9 mouse cellular contexts compared by ENCODE assay signal in the genomic region with DNA sequence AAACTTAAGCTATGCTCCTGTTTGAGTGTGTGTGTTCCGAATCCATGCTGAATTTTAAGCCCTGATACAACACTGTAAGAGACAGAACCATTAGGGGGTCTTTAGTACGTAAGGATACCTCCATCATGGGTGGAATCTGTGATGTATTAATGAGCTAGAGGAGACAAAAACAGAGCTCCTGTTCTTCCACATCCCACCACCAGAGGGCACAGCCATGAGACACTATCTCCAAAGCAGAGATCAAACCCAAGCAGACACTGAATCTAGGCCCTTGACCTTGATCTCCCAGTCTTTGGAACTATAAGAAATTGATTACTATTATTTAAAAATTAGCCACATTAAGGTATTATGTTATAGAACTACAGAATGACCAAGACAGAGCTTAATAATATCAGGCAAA.
DNase-seq lines count a peak whose midpoint lies in the region; ATAC-seq and TF ChIP-seq lines count a peak whose summit lies in the region.
"Had no signal": no experiment of that assay in that cellular context is flagged by ENCODE, and none has a peak within 500 bp of the region (broad histone marks: within the 10 kb centered on the region; RNA-seq: fewer than 3 reads in every experiment).

No protein-coding gene starts in this region.

- TF ChIP-seq EP300 in lung, postnatal 0 days (IDR thresholded peaks at IDR 0.05) = no peak

- no peak overlapping the region for H3K27ac ChIP-seq in lung, postnatal 0 days (ENCODE audit: low read length)
- no peak overlapping the region for H3K27ac ChIP-seq in embryonic facial prominence, embryonic 14.5 days (replicated peaks; ENCODE audit: low read depth, low read length)
- H3K27ac ChIP-seq: midbrain, embryonic 12.5 days had no signal

- H3K36me3 ChIP-seq in lung, postnatal 0 days (ENCODE audit: insufficient read depth, low read length) = no peaks in the 10 kb centered on the region
- H3K36me3 ChIP-seq in embryonic facial prominence, embryonic 14.5 days (ENCODE audit: control insufficient read depth, insufficient read depth, low read length) = no peaks in the 10 kb centered on the region
- H3K36me3 ChIP-seq: midbrain, embryonic 12.5 days had no signal

- CTCF ChIA-PET in Patski (lab: Charles Lee) = interaction anchor here (0.7 to 1.2 kb wide), 2 partner anchors 20 to 25 kb away, joined by 3 read pairs; no protein-coding TSS in a partner anchor

- no peaks in the 10 kb centered on the region for H3K9me3 ChIP-seq in lung, postnatal 0 days (ENCODE audit: low read length)
- no peaks in the 10 kb centered on the region for H3K9me3 ChIP-seq in embryonic facial prominence, embryonic 14.5 days (ENCODE audit: control insufficient read depth, low read length)
- H3K9me3 ChIP-seq: midbrain, embryonic 12.5 days had no signal

- no peaks in the 10 kb centered on the region for H3K27me3 ChIP-seq in lung, postnatal 0 days (replicated peaks; ENCODE audit: insufficient read depth, low read length)
- no peaks in the 10 kb centered on the region for H3K27me3 ChIP-seq in Patski
- H3K27me3 ChIP-seq in embryonic facial prominence, embryonic 14.5 days (replicated peaks; ENCODE audit: control insufficient read depth, insufficient read depth, low read length) = no peaks in the 10 kb centered on the region
- H3K27me3 ChIP-seq: midbrain, embryonic 12.5 days had no signal

- POLR2A ChIA-PET in Patski (lab: Charles Lee) = no interaction called here

- no peak overlapping the region for H3K4me3 ChIP-seq in lung, postnatal 0 days (ENCODE audit: low read depth, low read length)
- H3K4me3 ChIP-seq in embryonic facial prominence, embryonic 14.5 days (ENCODE audit: low read depth, low read length) = no peak overlapping the region
- H3K4me3 ChIP-seq: midbrain, embryonic 12.5 days had no signal

- WGBS in lung, postnatal 0 days = 46% methylated on average over 2 of the region's 2 CpGs
- 32% methylated on average over 2 of the region's 2 CpGs for WGBS in embryonic facial prominence, embryonic 14.5 days

- DNase-seq in frontal cortex, postnatal 10 days (ENCODE audit: low spot score in 2 of 2) = no peak
- no peak for DNase-seq in lung, postnatal 0 days (ENCODE audit: low spot score)
- DNase-seq in lung, postnatal 36 days = no peak
- no peak for DNase-seq in Patski (ENCODE audit: low read depth, low spot score)
- peak; percentile 4 for DNase-seq in embryonic facial prominence, embryonic 14.5 days (ENCODE audit: low spot score)
- DNase-seq in retina, embryonic 14.5 days (ENCODE audit: low spot score) = peak; percentile 72
- DNase-seq in yolk sac, embryonic 10.5 days (ENCODE audit: low spot score) = no peak

- TF ChIP-seq CTCF in lung, postnatal 0 days (IDR thresholded peaks at IDR 0.05) = peak; percentile 43
- peak; percentile 64 for TF ChIP-seq CTCF in Patski (IDR thresholded peaks at IDR 0.05)

- no peaks in the 10 kb centered on the region for H3K4me1 ChIP-seq in lung, postnatal 0 days (ENCODE audit: insufficient read depth, low read depth, low read length)
- no peaks in the 10 kb centered on the region for H3K4me1 ChIP-seq in embryonic facial prominence, embryonic 14.5 days (ENCODE audit: control insufficient read depth, insufficient read depth, low read length)
- H3K4me1 ChIP-seq: midbrain, embryonic 12.5 days had no signal

- ATAC-seq in frontal cortex, adult (ENCODE audit: low TSS enrichment) = peak; percentile 55; the same call in 1 of the 2 replicates
- ATAC-seq in lung, postnatal 0 days = no peak
- no peak for ATAC-seq in Patski
- ATAC-seq in embryonic facial prominence, embryonic 14.5 days (ENCODE audit: low read depth) = no peak

- H3K4me2 ChIP-seq in lung, postnatal 0 days (replicated peaks; ENCODE audit: low read depth, low read length) = no peak overlapping the region
- H3K4me2 ChIP-seq in embryonic facial prominence, embryonic 14.5 days (ENCODE audit: low read depth, low read length) = no peak overlapping the region
- H3K4me2 ChIP-seq: midbrain, embryonic 12.5 days had no signal

- in situ Hi-C loops in Patski (cut with MboI; ENCODE audit: low pct_unique_long_range_greater_than_20kb) = no loop called here

- H3K9ac ChIP-seq in lung, postnatal 0 days (replicated peaks; ENCODE audit: low read depth) = no peak overlapping the region
- no peak overlapping the region for H3K9ac ChIP-seq in embryonic facial prominence, embryonic 14.5 days (ENCODE audit: low read depth, low read length)
- H3K9ac ChIP-seq: midbrain, embryonic 12.5 days had no signal

Comparison
In these comparisons a context has a peak if more than half of its experiments do, and no peak if none do; other contexts are left out.
1. DNase-seq: peak in embryonic facial prominence, embryonic 14.5 days (single experiment) and retina, embryonic 14.5 days (single experiment); none in frontal cortex, postnatal 10 days (0 of 2), lung, postnatal 0 days (single experiment), lung, postnatal 36 days (single experiment), Patski (single experiment) and yolk sac, embryonic 10.5 days (single experiment).